22 mouse cellular contexts compared by ENCODE assay signal in genomic region chr5:69159897-69160509, GRCm38 (mm10).
"Had no signal": no experiment of that assay in that cellular context is flagged by ENCODE, and none has a peak within 500 bp of the region (broad histone marks: within the 10 kb centered on the region; RNA-seq: fewer than 3 reads in every experiment).

No protein-coding gene starts in this region.

- H3K4me2 ChIP-seq: kidney, embryonic 15.5 days; limb, embryonic 13.5 days; liver, embryonic 12.5 days; liver, embryonic 15.5 days; lung, embryonic 15.5 days; midbrain, embryonic 13.5 days; neural tube, embryonic 13.5 days; stomach, embryonic 15.5 days had no signal

- H3K27me3 ChIP-seq: kidney, embryonic 15.5 days; limb, embryonic 13.5 days; liver, embryonic 12.5 days; liver, embryonic 15.5 days; lung, embryonic 15.5 days; megakaryocyte, embryonic 14.5 days; midbrain, embryonic 13.5 days; neural tube, embryonic 13.5 days; stomach, embryonic 15.5 days had no signal

- H3K9ac ChIP-seq: kidney, embryonic 15.5 days; limb, embryonic 13.5 days; liver, embryonic 12.5 days; liver, embryonic 15.5 days; lung, embryonic 15.5 days; midbrain, embryonic 13.5 days; neural tube, embryonic 13.5 days; stomach, embryonic 15.5 days had no signal

- H3K4me3 ChIP-seq: kidney, embryonic 15.5 days; limb, embryonic 10.5 days; limb, embryonic 13.5 days; liver, embryonic 12.5 days; liver, embryonic 15.5 days; lung, embryonic 15.5 days; megakaryocyte, embryonic 14.5 days; midbrain, embryonic 13.5 days; myocyte; neural tube, embryonic 13.5 days; stomach, embryonic 15.5 days had no signal

- H3K4me1 ChIP-seq: kidney, embryonic 15.5 days; limb, embryonic 10.5 days; limb, embryonic 13.5 days; liver, embryonic 12.5 days; liver, embryonic 15.5 days; lung, embryonic 15.5 days; megakaryocyte, embryonic 14.5 days; neural tube, embryonic 13.5 days; stomach, embryonic 15.5 days had no signal

- H3K9me3 ChIP-seq: kidney, embryonic 15.5 days; limb, embryonic 10.5 days; limb, embryonic 13.5 days; liver, embryonic 12.5 days; liver, embryonic 15.5 days; lung, embryonic 15.5 days; midbrain, embryonic 13.5 days; neural tube, embryonic 13.5 days; stomach, embryonic 15.5 days had no signal

- DNase-seq: kidney, adult 18-20 months; kidney, postnatal 10 days; kidney, postnatal 36 days; liver; lung, adult 18-20 months; lung, postnatal 10 days; lung, postnatal 36 days; right cerebral cortex, postnatal 25 days; spleen, adult 18-20 months; thymus, postnatal 25 days had no signal

- H3K36me3 ChIP-seq: kidney, embryonic 15.5 days; limb, embryonic 10.5 days; limb, embryonic 13.5 days; liver, embryonic 12.5 days; liver, embryonic 15.5 days; lung, embryonic 15.5 days; midbrain, embryonic 13.5 days; neural tube, embryonic 13.5 days; stomach, embryonic 15.5 days had no signal

- H3K27ac ChIP-seq: kidney, embryonic 15.5 days; limb, embryonic 10.5 days; limb, embryonic 13.5 days; liver, embryonic 12.5 days; liver, embryonic 15.5 days; lung, embryonic 15.5 days; midbrain, embryonic 13.5 days; neural tube, embryonic 13.5 days; stomach, embryonic 15.5 days had no signal

- ATAC-seq: intestine, embryonic 16.5 days; liver, embryonic 12.5 days; midbrain, embryonic 13.5 days had no signal
